Mouse (Mus musculus) spleen, postnatal 14 days (tissue): ENCODE measurements at regions not wholly inside any gene's neighbourhood (a gene's known extent, or its start where the extent isn't known, plus 50 kb on each side); places are given as distances from the start of the nearest gene placed in this dataset.

Experiments
- DNase-seq, 2 experiments: peaks; one replicate each; pipeline ENCODE4 v3.0.0; 2021 to 2022; ENCODE audit warnings: low spot score in 2 of 2

DNA sequence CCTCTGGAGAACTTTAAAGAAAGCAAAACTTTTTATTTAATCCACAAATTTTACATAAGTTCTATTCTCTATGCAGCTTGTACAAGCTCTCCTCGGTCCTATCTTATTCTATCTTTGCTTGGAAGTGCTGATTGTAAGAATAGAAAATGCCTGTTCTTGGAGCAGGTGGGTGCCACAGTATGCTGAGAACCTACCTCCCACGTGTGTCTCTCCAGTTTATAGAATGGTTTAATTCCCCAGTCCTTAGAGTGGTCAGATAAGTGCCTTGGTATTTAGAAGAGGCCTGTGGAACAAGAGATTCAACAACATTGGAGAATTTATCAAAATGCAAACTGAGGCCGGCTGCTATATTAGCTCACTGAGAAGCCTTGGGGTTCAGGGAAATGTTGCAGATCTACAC, 639.2 kb upstream of the Zeb2 start:
- DNase-seq: no peak

DNA sequence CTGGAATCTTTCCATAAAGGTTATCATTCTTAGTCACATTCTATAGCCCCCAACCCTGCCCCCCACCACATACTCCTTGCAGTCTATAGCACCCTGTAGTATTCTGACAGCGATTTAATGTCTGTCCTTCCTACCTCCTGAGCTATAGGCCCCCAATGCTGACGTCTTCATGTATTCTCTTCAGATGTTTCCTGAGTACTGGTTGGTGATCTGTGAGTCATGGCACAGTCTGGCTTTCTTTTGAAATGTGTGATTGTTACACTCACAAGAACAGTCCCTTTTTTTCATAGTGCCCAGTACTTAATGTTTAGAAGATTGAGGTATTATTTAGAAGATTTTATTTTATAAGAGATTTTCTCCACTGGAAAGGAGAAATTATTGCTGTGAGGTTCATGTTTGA, 634.6 kb upstream of the Zeb2 start:
- DNase-seq: no peak

DNA sequence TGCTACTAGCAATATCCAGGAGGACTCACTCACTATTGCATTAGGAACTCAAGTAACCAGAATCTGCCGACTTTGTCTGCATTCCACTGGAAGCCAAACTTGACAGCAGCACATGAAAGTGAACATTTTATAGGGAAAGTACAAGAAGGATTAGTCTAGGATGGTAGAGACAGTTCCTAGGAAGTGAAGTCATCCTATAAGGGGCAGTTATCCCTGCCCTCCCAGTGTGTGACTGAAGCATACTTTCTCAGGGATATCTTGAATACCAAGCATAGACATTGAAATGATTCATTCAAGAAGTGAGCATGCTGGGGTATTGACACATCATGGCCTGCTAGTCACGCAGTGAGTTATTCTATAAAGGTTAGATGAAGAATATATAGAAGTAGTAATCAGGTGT, 632.2 kb upstream of the Zeb2 start:
- no peak for DNase-seq

DNA sequence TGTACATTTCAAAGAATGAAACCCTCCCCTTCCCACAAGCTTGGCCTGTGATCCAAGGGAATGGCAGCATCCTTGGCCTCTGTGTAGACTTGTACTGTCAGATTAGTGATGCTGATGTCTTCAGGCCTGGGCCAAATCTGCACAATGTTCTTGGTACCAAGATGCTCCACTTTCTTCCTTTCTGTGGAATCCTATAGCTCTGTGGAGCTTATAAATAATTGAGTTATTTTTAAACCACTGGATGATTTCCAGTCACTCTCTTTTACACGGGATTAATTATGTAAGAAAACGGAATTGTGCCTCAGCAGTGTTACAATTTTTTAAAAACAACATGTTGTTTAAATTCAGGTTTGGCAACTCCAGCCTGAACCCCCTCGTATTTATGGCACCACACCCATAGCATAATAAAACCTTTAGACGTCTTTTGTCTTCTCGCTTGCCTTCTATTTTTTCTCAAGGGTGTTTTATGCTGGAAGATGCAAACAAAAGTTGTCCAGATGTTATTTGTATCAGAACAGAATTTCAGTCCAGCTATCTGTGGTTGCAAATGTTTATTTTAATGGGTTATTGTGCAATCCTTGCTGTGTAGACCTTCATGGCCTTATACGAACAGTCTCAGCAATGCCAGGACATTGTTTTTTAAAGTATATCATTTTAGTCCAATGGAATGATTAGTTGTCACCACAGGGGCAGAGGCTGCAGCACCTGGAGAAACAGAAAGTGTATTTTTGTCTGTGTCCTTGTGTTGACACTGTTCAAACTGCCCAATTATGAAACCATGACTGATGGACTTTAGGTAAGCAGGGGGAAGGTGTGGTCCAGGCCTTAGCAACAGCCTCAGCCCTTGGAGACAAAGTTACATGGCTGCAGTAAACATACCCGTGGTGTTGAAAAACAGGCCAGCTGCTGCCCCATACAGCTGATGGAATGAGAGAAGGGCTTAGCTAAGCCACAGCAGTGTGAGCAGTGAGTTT, 630.4 kb upstream of the Zeb2 start:
- no peak for DNase-seq

DNA sequence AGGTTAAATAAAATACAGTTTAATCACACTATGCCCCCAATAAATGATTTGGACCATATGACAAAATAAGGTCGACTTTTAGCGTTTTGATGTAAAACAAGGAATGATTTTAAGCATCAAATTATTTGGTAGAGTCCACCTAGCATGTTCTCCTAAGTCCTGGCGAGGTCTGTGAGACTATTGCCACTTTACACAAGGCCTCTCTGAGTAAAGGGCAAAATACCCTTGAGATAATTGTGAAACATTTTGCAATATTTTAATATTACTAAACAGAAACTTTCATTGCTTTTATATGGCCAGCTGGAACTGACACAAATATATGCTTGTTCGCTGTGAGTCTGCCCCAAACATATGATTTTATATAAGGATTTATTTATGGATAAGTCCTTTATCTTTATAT, 629.4 kb upstream of the Zeb2 start:
- no peak for DNase-seq

DNA sequence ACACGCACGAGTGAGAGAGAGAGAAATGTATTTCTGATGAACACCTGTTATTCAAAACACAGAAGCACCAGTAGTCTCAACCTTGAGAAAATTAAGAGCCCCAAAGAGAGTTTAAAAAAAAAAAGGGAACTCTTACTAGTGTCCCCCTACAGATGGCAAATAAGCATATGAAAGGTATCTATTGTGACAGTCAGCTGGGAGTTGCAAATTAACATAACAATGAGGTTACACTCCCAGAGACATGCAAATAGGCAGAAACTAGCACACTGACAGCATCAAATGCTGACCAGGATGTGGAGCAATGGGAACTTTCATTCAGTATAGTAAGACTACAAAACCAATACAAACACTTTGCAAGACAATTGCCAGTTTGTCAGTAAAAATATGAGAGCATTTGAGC, 619.1 kb upstream of the Zeb2 start:
- no peak for DNase-seq

DNA sequence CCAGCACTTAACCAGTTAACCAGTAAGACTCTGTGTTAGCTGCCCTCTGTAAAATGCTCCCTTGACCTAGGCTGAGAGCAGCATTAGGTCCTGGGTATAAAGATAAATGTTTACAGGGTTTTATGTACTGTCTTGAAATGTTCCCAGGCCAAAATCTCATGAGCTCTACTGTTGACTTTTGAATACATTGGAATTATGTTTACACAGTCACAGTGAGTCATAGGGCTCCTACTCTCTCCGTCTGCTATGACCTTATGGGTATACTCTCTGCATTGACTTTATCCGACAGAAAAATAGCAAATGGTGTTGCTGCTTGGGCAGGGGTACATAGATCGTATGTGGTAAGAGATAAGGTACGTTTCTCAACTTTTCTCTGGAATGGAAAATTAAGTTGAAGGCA, 596.8 kb upstream of the Zeb2 start:
- DNase-seq: no peak

DNA sequence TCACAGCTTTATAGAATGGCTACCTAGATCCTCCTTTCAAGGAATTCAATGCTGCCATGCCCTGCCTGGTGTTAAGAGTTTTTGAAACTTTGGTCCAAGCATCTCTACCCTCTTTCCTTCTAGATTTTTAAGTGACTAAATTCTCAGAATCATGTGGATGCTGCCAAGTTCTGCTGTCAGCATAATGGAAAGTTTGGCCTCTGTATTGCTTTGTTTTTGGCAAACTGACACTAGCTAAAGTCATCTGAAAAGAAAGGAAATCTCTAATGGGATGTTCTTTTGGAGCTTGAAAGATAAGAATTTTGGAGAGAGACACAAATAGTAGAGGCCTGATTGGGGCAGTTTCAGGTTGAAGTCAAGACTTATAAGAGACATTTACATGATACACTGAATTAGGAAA, 589.8 kb upstream of the Zeb2 start:
- DNase-seq: no peak

DNA sequence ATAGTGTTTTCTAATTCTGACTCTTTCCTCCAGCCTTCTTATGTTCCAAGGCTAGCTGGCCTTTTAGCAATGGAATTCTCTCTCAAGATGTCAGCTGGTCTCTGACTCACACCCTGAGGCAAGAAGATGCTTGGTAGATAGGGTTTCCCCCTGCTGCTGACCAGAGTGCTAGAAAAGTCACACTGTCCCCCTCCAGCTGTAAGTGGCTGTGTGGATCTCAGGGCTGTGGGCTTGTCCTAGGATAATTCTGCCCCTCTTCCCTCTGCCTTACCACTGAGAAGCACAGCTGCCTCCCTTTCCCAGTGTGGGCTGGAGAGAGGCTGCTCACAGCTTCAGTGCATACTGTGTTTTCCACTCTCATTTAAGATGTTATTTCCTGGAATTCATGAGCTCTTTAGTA, 585.3 kb upstream of the Zeb2 start:
- DNase-seq: no peak

DNA sequence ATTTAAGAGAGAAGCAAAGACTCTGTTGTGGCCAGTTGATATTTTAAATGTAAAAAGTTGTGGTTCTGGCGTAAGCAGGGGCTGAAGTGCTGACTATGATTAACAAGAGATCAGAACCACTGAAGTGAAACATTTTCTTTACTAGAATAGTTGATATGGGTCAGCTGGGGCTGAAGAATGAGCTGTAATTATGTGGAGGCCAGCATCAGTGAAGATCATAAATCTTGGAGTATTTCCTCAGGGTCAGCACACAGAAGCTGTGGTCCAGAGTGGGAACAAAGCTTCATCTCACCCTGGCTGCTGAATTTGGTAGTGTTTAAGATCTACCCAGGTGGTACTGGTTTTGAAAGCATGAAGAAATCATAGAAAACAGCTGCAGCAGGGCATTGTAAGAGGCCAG, 583.4 kb upstream of the Zeb2 start:
- DNase-seq: no peak

DNA sequence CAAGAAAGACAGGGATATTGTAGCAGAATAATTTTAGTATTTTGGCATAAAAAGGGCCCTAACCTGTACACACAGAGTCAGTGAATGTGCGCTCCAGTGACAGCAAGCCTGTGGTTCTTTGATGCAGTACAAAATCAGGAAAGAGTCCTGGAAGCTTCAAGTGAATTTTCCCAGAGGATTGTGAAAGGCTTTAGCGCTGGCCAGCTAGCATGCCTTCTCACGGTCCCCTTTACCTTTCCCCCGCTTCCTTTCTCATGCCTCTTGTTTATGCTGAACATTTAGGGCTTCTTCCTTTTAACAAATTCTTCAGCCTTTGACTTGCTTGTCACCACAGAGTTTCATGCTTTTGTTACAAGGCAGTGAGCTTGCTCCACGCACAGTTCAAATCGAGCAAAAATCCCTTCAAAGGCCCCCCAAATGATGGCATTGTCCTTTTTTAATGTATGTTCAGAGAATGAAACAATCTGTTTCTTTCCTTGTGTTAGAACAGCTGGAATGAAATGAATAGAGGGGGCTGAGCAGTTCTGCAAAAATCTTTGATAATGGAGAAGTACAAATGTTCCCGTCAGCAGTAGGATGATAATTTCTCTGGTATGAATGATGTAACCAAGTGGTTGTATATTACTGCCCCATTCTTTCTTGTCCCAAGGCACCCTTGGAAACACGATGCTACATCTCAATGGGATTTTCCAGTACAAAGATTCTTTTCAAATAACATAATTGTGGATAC, 576.3 kb upstream of the Zeb2 start:
- no peak for DNase-seq

DNA sequence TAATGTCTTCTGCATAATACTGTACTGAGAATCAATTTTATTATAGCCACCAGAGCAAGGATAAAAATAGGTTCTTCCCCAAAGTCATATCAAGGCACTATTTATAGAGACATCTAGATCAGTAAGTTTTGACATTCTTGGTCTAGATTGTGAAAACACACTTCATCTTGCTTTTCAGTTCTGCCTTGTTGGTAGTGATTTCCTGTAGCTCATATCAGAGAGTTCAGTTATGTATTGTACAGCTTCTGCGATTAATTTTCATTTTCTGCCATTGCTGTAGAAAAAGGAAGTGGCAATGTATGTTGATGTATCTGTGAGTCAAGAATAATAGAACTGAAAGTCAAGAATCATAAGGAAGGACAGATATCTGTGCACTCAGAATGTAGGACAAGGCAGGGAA, 575.6 kb upstream of the Zeb2 start:
- DNase-seq: no peak

DNA sequence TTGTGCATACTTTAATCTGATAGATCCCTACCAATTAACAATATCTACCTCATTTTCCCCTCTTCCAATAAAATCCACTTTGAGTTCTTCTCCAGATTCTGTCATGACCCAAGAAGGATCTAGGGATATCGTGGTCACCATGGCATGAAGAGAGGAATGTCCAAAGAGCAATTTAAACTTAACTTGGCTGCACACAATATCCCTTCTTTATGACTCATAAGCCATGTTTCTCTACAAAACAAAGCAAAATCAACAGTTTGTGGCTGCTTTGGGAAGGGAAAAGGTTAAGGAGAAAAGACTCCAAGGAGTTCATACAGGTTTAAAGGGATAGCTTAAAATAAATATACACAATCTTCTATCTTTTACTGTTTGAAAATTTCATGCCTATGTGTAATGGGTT, 571.8 kb upstream of the Zeb2 start:
- DNase-seq: no peak

DNA sequence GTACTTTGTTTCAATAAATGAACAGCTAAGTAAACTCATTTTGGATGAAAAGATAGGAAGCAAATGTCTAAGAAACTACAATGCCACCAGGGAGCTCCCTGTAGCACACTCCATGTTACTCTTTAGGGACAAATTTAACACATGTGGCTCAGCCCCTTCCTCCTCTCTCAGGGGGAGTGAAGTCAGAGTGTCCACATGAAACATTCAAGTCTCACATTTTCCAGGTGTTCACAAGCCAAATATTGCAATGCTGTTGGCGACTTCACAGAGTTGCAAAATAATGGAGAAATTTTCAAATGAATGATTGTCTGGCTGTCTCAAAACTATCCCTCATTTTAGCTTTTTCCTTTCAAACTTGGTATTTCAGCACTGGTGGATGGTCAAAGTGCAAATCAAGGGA, 564.1 kb upstream of the Zeb2 start:
- DNase-seq: no peak

DNA sequence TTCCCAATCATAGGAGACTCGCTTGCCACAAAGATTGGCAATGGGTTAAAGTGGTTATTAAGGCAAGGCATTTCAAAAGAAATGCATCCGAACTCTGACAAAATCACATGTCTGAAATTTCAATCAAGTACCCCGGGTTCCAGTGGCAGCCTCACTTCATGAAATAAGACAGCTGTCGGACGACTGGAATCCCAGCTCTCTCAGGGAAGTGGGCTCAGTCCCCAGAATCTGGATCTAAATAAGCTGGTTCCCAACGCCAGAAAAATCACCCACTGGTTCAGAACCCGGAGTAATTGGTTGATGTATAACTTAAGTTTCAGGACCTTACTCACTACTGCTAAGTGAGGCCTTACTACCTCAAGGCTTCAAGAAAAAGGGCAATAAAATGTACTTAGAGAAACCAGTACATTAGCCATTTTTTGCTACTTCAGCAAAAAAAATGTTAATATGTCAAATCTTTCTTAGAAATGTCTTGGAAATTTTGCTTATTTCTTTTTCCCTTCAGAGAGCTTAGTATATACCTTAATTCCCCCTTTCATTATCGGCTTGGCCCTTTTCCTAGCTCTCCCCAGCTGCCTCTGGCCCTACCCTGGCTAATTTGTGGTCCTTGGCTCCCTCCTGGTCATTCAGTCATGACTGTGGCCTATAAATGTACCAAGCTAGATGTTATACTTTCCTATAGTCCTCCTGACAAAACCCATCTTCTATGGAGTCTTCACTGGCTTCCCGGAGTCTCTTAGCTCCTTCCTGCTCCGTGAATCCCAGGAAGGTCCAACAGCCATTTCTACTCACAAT, 562.1 kb upstream of the Zeb2 start:
- DNase-seq: no peak

DNA sequence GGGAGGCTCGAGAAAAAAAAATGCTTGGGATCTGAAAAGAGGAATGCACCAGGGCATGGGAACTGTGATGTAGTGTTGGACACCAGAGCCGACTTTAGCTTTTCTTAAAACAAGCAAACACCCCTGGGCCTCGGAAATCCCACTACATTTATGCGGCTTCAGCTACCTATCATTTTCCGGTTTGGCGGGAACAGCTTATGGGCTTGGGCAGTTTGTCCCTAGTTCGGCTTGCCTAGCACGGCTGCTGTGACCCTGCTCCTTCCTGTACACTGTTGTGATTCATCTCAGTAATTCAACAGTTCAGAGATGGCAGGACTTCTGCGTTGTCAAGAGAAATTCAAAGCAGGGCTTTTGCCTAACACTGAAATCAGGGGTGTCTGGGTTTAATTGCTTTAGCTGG, 561.5 kb upstream of the Zeb2 start:
- DNase-seq: no peak

DNA sequence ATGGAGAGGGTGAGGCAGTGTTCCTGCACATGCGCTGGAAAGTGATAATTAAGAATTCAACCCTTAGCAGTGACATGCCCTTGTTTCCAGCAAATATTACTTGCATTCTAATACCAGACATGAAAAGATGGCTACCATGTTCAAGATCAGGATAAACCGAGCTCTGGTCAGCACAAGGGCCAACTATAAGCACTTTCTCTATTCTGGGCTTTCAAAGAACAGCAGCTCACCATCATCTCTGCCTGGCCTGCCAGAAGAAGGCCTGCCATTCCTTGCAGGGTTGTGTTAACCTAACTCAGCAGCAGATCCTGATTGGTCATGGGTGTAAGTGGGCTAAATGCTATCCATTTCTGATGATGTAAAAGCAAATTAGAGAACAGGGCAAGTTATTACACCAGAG, 558.6 kb upstream of the Zeb2 start:
- no peak for DNase-seq

DNA sequence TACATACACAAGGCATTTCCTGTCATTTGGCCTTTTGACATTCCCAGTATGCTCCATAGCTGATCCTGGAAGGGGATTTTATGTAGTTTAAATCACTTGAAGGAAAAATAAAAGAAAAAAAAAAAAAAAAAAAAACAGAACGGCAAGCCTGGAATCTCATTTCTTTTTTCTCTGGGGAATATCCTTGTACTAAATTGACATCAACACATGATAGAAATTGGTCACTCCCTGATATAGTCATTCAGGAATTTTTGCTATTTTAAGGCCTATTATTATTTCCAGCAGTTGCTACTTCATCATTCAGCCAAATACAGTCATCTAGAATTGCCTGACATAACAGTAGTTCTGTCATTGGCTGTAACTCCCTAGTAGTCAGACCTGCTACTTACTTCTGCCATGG, 538.8 kb upstream of the Zeb2 start:
- DNase-seq: no peak

DNA sequence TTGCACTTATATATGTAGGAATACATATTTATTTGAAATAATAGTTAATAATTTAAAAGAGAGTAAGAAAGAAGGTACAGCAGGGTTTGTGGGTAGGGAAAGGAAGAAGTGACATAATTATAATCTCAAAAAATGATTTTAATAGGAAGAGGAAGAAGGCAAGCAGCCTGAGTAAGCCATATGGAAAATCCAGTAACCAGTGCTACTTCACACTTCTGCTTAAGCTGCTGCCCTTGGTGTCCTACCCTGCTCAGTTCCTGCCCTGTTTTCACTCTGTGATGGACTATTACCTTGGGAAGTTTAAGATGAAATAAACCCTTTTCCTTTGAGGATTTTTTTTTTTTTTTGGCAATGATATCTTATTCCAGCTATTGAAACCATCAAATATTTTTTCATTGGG, 537.5 kb upstream of the Zeb2 start:
- no peak for DNase-seq

DNA sequence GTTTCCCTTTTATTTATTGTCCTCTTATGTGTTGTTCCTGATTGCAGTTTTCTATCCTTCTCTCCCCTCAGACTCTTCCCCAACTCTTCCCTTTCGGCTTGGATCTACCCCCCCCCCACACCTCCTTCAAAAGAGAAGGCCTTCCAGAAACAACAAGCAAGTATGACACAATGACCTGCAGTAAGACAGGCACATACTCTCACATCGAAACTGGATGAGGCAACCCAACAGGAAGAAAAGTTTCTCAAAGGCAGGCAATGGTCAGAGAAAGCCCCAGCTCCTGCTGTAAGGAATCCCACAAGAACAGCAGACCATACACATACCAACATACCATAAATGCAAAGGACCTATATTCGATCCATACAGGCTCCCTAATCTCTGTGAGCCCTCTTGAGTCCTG, 535.8 kb upstream of the Zeb2 start:
- DNase-seq: no peak

DNA sequence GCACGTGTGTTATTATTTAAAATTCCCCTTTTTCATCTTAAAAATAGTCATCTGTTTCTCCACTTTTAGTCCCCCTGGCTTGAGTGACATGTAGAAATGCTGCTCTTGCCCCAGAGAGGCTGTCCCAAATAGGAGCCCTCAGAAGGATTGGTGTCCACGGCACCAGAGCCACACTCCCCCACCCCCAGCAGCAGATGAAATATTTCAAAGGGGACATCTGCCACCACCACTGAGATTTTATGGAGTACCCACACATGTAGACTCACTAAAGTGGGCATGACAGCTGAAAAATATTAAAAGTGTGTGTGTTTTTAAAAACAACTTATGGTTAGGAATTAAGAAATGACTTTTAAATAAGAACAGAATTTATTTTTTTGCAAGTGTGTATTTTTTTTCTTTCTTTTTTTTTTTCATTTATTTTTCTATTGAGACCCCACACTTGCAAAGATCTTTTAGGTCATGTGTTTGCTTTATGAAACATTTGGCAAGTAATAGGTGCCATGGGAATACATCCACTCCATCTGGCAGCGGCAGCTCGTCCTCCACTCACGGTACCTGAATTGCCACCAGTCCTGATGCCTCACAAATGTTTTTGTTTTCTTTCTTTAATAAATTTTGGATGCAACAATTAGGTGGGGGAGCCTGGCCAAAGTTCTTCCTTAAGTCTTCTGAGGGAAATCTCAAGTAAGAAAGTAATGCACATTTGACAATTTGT, 533.2 kb upstream of the Zeb2 start:
- DNase-seq: no peak

DNA sequence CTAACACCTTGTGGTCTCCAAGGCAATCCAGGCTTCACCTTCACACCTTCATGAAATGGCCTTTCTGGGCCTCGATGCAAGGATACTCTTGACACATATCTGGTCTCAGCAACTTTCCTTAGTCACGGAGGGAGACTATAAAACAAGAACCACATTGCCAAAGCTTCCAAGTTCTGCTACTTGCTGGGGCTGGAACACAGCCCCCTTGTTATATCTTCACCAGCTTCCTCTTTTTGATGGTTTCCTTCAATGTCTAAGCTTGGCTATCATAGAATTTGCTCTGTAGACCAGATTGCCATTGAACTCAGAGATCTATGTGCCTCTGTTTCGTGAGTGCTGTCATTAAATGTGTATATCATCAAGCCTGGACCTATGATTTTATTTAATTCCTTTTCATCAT, 530.7 kb upstream of the Zeb2 start:
- DNase-seq: no peak
